Mouse (Mus musculus): ENCODE data around the gene Psmb9. TPM values are rescaled to one million over a fixed set of nuclear protein-coding genes. Genes with fewer than 3 reads are reported as not detected.

Psmb9 gene
- polyA plus RNA-seq, 1 experiment from 2014 or later, result 4.5 TPM

- Histone ChIP-seq H3K9me3 (replicated peaks) (no peaks in the 10 kb centered on the region), H3K4me2 (peak overlapping the region; percentile 98), H3K27me3 (replicated peaks) (peaks cover 35% of the 10 kb centered on the region), H3K9ac (peak overlapping the region; percentile 84), H3K27ac (0 out of 2 replicates have a peak overlapping the region, but pooled peaks have one; percentile 41), H3K4me3 (peak overlapping the region; percentile 87), H3K36me3 (no peaks in the 10 kb centered on the region), H3K4me1 (peaks cover 31% of the 10 kb centered on the region)
- WGBS (ENCODE audit: insufficient replicate concordance), result under 1% methylated on average over 44 of the region's 44 CpGs
- ATAC-seq, result peak; percentile 61
Measured at GRCm38 (mm10) chr17:34204303-34205010, 16.9 kb upstream of the Psmb9 start.

DNA sequence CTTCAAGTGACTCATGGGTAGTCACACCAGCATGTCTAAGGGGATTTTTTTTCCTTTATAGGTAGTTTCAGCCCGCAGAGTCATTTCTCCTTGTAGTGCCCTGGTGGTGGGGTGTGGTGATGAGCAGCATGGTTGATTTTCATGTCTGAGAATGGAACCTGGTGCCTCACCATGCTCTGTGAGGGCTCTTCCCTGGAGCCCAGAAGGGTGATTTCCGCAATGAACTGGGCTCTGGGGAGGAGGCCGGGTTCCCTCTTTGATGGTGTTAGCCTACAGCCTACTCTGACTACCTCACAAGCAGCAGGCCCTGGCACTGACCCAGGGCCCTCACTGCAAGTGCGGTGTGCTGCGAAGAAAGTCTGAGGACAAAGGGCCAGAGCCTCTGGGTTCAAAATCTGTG is 15.9 kb upstream of the Psmb9 start, which contains the start of gene Tap2:
Gene Tap2 (plus strand): TSS at position 84 of the 400 bp plus-strand sequence.
- H3K4me1 ChIP-seq, result peaks cover 29% of the 10 kb centered on the region
- ATAC-seq, result no peak
- no peaks in the 10 kb centered on the region for H3K9me3 ChIP-seq (replicated peaks)
- peak within 1 kb of the TSS; percentile 87 for H3K4me3 ChIP-seq
- H3K4me2 ChIP-seq, result peak within 1 kb of the TSS; percentile 98
- peaks cover 45% of the 10 kb centered on the region for H3K27me3 ChIP-seq (replicated peaks)
- H3K36me3 ChIP-seq, result no peaks in the 10 kb centered on the region
- 0 out of 2 replicates have a peak within 1 kb of the TSS, but pooled peaks have one; percentile 41 for H3K27ac ChIP-seq
- 77% methylated on average over 5 of the region's 5 CpGs for WGBS (ENCODE audit: insufficient replicate concordance)
- peak within 1 kb of the TSS; percentile 84 for H3K9ac ChIP-seq

DNA sequence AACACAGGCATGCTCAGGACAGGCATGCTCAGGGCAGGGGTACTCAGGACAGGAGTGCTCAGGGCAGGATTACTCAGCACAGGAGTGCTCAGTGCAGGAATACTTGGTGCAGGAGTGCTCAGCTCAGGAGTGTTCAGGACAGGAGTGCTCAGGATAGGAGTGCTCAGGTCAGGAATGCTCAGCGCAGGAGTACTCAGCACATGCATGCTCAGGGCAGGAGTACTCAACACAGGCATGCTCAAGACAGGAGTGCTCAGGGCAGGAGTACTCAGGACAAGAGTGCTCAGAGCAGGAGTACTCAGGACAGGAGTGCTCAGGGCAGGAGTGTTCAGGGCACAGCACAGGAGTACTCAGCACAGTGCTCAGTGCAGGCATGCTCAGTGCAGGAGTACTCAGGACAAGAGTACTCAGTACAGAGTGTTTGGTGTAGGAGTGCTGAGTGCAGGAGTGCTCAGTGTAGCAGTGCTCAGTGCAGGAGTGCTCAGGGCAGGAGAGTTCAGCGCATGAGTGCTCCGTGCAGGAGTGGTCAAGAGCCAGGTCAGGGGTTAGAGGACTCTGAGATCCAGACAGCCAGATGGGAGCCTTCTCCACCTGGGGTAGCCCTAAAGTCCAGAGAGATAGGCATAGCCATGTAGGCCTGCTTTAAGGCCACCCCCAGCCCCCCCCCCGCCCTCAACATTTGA is 15.3 kb upstream of the Psmb9 start:
- no peaks in the 10 kb centered on the region for H3K9me3 ChIP-seq (replicated peaks)
- no peak for ATAC-seq
- no peak overlapping the region for H3K4me3 ChIP-seq
- no peaks in the 10 kb centered on the region for H3K36me3 ChIP-seq
- H3K4me1 ChIP-seq, result peaks cover 32% of the 10 kb centered on the region
- 75% methylated on average over 4 of the region's 4 CpGs for WGBS (ENCODE audit: insufficient replicate concordance)
- no peak overlapping the region for H3K4me2 ChIP-seq
- no peak overlapping the region for H3K9ac ChIP-seq
- H3K27me3 ChIP-seq (replicated peaks), result peaks cover 50% of the 10 kb centered on the region
- H3K27ac ChIP-seq, result no peak overlapping the region

DNA sequence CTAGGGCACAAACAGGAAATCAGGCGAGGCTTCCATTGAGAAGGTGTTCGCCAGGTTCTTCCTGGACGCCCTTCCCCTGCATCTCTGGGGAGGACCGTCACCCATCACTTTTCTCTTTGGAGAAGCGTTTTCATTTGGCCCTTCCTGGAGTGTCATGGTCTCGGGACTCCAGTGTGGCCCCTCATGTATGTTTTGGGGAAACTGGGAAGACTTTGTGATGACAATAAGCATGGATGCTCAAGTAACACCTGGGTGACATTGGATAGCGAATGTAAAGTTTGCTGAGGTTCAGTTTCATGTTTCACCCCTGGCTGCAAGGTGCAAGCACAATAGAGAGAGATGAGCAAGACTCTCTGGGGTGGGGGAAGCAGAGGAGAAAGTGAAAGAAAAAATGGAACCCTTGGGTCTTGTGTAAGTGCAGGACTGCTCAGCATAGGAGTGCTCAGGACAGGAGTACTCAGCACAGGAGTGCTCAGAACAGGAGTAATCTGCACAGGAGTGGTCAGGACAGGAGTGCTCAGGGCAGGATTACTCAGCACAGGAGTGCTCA is 14.0 kb upstream of the Psmb9 start:
- H3K9ac ChIP-seq, result no peak overlapping the region
- H3K27ac ChIP-seq, result no peak overlapping the region
- WGBS (ENCODE audit: insufficient replicate concordance), result 62% methylated on average over 7 of the region's 7 CpGs
- ATAC-seq, result no peak
- H3K4me3 ChIP-seq, result no peak overlapping the region
- H3K27me3 ChIP-seq (replicated peaks), result peaks cover 58% of the 10 kb centered on the region
- no peaks in the 10 kb centered on the region for H3K9me3 ChIP-seq (replicated peaks)
- no peaks in the 10 kb centered on the region for H3K36me3 ChIP-seq
- no peak overlapping the region for H3K4me2 ChIP-seq
- H3K4me1 ChIP-seq, result peaks cover 39% of the 10 kb centered on the region

DNA sequence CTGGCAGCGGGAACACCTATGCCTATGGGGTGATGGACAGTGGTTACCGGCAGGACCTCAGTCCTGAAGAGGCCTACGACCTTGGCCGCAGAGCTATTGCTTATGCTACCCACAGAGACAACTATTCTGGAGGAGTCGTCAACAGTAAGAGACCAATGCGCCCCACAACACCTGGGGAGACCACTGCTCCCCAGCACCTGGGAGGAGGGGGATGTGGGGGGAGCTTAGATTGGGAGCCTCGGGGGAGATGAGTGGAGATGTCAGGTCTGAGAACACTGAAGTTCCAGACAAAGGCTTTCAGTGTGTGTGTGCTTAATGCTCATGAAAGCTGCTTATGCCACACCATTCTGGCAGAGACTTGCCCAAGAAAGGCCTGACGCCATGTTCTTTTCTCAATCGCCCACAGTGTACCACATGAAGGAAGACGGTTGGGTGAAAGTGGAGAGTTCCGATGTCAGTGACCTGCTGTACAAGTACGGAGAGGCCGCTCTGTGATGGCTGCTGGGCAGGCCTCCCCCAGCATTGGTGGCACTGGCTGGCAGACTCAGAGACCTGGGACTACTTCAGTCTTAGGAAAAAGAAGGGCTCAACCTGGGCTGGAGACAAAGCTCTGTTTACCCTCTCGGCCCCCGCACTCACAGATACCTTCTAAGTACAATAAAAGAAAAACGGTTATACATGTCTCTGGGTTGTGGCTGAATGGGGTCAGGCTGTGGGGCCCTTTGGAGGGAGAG is 13.4 kb upstream of the Psmb9 start:
- Histone ChIP-seq H3K4me2 (no peak overlapping the region), H3K9ac (no peak overlapping the region), H3K4me1 (peaks cover 43% of the 10 kb centered on the region), H3K36me3 (no peaks in the 10 kb centered on the region), H3K27me3 (replicated peaks) (peaks cover 64% of the 10 kb centered on the region), H3K27ac (no peak overlapping the region), H3K4me3 (no peak overlapping the region), H3K9me3 (replicated peaks) (no peaks in the 10 kb centered on the region)
- 74% methylated on average over 16 of the region's 16 CpGs for WGBS (ENCODE audit: insufficient replicate concordance)
- no peak for ATAC-seq

DNA sequence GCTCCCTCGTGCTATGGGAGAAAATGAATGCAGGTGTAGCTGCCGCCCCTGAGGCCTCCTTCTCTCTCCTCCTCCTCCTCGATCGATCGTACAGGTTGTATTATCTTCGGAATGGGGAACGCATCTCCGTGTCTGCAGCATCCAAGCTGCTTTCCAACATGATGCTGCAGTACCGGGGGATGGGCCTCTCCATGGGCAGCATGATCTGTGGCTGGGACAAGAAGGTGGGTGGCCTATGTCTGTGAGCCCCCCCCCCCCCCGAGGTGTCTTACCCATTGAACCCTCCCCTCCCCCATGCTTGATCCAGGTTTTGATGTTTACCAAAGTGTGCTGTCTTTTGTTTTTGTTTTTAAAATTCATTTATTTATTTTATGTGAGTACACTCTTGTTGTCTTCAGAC is 12.5 kb upstream of the Psmb9 start:
- Histone ChIP-seq H3K27me3 (replicated peaks) (peaks cover 67% of the 10 kb centered on the region), H3K36me3 (no peaks in the 10 kb centered on the region), H3K4me1 (peaks cover 35% of the 10 kb centered on the region), H3K27ac (no peak overlapping the region), H3K4me3 (no peak overlapping the region), H3K4me2 (no peak overlapping the region), H3K9me3 (replicated peaks) (no peaks in the 10 kb centered on the region), H3K9ac (no peak overlapping the region)
- no peak for ATAC-seq
- 79% methylated on average over 10 of the region's 10 CpGs for WGBS (ENCODE audit: insufficient replicate concordance)

DNA sequence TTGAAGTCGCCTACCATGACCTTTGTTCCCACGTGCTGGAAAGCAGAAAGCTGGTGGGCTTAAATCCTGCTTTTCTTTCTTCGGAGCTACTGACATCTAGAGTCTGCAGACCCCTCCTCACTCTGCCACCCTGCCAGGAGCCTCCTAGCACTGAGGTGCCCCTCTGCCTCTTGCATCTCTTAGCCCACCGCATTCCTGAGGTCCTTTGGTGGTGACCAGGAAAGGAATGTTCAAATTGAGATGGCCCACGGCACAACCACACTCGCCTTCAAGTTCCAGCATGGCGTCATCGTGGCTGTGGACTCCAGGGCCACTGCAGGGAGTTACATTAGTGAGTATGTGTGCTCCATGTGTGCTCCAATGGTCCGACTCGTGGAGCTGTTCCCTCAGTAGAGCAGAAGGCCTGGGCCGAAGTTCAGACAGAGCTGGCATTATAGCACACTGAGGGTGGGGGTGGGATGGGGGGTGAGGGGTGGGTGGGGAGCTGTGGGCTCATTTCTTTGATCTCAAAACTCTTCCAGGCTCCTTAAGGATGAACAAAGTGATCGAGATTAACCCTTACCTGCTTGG is 11.6 kb upstream of the Psmb9 start:
- Histone ChIP-seq H3K36me3 (no peaks in the 10 kb centered on the region), H3K27me3 (replicated peaks) (peaks cover 75% of the 10 kb centered on the region), H3K9ac (no peak overlapping the region), H3K4me1 (peaks cover 32% of the 10 kb centered on the region), H3K4me3 (no peak overlapping the region), H3K9me3 (replicated peaks) (no peaks in the 10 kb centered on the region), H3K4me2 (no peak overlapping the region; the same call in 1 of the 2 replicates), H3K27ac (no peak overlapping the region)
- WGBS (ENCODE audit: insufficient replicate concordance), result 67% methylated on average over 12 of the region's 12 CpGs
- no peak for ATAC-seq

DNA sequence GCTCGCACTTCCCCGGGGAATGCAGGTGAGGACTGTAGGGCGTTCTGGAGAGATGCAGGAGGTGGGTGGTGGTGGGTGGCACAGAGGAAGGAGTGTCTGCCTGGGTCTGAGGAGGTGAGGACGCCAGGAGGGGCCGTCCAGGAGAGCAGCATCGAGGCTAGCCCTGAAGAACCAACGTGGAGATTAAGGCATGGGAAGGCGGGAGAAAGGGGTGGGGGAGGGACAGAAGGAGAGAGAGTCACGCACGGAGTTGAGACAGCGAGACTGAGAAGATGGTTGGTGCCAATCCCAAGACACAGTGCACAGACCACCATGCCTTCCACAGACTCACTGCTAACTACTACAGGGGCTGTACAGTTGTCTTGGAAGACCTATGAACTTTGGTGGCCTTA is 11.0 kb upstream of the Psmb9 start:
- Histone ChIP-seq H3K9ac (peak overlapping the region; percentile 23; the same call in 1 of the 2 replicates), H3K4me2 (peak overlapping the region; percentile 64), H3K27ac (no peak overlapping the region), H3K9me3 (replicated peaks) (no peaks in the 10 kb centered on the region), H3K27me3 (replicated peaks) (peaks cover 76% of the 10 kb centered on the region), H3K4me1 (peaks cover 26% of the 10 kb centered on the region), H3K36me3 (no peaks in the 10 kb centered on the region), H3K4me3 (peak overlapping the region; percentile 55)
- no peak for ATAC-seq
- WGBS (ENCODE audit: insufficient replicate concordance), result 8% methylated on average over 11 of the region's 11 CpGs

- H3K4me3 ChIP-seq, result peak overlapping the region; percentile 55
- peak; percentile 12; the same call in 1 of the 2 replicates for ATAC-seq
- no peaks in the 10 kb centered on the region for H3K9me3 ChIP-seq (replicated peaks)
- no peaks in the 10 kb centered on the region for H3K36me3 ChIP-seq
- WGBS (ENCODE audit: insufficient replicate concordance), result 2% methylated on average over 32 of the region's 32 CpGs
- peak overlapping the region; percentile 64 for H3K4me2 ChIP-seq
- peaks cover 80% of the 10 kb centered on the region for H3K27me3 ChIP-seq (replicated peaks)
- peaks cover 25% of the 10 kb centered on the region for H3K4me1 ChIP-seq
- peak overlapping the region; percentile 23; the same call in 1 of the 2 replicates for H3K9ac ChIP-seq
- no peak overlapping the region for H3K27ac ChIP-seq
Measured at GRCm38 (mm10) chr17:34197904-34198520, 10.4 kb upstream of the Psmb9 start.

- H3K27me3 ChIP-seq (replicated peaks), result peaks cover 88% of the 10 kb centered on the region
- H3K36me3 ChIP-seq, result no peaks in the 10 kb centered on the region
- no peak within 1 kb of the TSS for H3K27ac ChIP-seq
- H3K4me2 ChIP-seq, result peak within 1 kb of the TSS; percentile 64
- no peaks in the 10 kb centered on the region for H3K9me3 ChIP-seq (replicated peaks)
- peak within 1 kb of the TSS; percentile 23; the same call in 1 of the 2 replicates for H3K9ac ChIP-seq
- peaks cover 25% of the 10 kb centered on the region for H3K4me1 ChIP-seq
- peak within 1 kb of the TSS; percentile 55 for H3K4me3 ChIP-seq
- 5% methylated on average over 41 of the region's 41 CpGs for WGBS (ENCODE audit: insufficient replicate concordance)
- 0 out of 2 replicates have a peak, but pooled peaks have one; percentile 50 for ATAC-seq
Measured at GRCm38 (mm10) chr17:34196941-34197894, 9.7 kb upstream of the Psmb9 start, which contains the start of gene Psmb8. Gene Psmb8 (plus strand): TSS chr17:34197721.

All from liver, embryonic 12.5 days (tissue).